Mouse (Mus musculus): ENCODE data around the gene Vasp.

- TF ChIP-seq POLR2A (IDR thresholded peaks at IDR 0.05; ENCODE audit: borderline replicate concordance, extremely low read depth, insufficient read depth, insufficient read length, poor library complexity, severe bottlenecking) (no peak), CTCF (IDR thresholded peaks at IDR 0.05; ENCODE audit: borderline replicate concordance, extremely low read depth, insufficient read depth, insufficient read length) (no peak)
Observed at GRCm38 (mm10) chr7:19222189-19222588, 49.4 kb downstream of the Vasp start.
